Mouse (Mus musculus): Measurements from ENCODE around the gene Erbb2. TPM values are rescaled to one million over a fixed set of nuclear protein-coding genes. Genes with fewer than 3 reads are reported as not detected.

Gene Erbb2
- 7.3 and 9.4 TPM in 2 replicates for polyA plus RNA-seq (2015; fragmentation: Nextera tagmentation; extraction: Ambion mirVana)

DNA sequence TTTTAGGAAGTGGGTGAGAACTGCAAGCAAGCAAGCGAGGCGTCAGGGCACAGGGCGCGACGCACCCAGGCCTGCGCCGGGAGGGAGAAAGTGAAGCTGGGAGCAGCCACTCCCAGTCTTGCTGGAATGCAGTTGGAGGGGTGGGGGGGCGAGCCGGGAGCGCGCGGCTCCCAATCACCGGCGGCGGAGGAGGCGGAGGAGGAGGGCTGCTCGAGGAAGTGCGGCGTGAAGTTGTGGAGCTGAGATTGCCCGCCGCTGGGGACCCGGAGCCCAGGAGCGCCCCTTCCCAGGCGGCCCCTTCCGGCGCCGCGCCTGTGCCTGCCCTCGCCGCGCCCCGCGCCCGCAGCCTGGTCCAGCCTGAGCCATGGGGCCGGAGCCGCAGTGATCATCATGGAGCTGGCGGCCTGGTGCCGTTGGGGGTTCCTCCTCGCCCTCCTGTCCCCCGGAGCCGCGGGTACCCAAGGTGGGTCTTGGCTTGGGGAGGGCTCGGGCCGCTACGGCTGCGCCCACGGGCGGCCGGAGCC lies at the start of gene Erbb2:
Erbb2 (plus strand) TSS at position 198 of the 524 bp plus-strand sequence.
- Histone ChIP-seq H3K4me2 (peak within 1 kb of the TSS; percentile 96), H3K4me3 (replicated peaks) (peak within 1 kb of the TSS; percentile 51), H3K9me3 (replicated peaks) (no peaks in the 10 kb centered on the region), H3K27ac (replicated peaks) (peak within 1 kb of the TSS; percentile 82), H3K27me3 (replicated peaks) (peaks cover 28% of the 10 kb centered on the region), H3K36me3 (no peaks in the 10 kb centered on the region), H3K4me1 (peaks cover 30% of the 10 kb centered on the region), H3K9ac (replicated peaks) (peak within 1 kb of the TSS; percentile 67)
- ATAC-seq (ENCODE audit: low FRiP score), result peak; percentile 30
- under 1% methylated on average over 43 of the region's 49 CpGs for WGBS

DNA sequence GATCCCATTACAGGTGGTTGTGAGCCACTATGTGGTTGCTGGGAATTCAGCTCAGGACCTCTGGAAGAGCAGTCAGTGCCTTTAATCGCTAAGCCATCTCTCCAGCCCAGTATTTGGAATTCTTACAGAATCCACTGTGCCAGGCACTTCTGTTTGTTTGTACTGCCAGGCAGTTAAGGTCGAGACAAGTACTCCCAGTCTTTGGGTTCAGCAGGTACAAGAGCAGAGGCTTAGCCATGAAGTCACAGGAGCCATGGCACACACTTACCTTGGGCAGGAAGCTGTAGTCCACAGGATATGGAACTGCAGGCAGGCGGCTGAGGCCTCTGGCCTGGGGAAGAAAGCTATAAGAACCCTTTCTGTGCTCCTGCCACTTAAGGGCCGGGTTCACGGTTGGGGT lies 48.5 kb upstream of the Erbb2 start:
- no peaks in the 10 kb centered on the region for H3K9me3 ChIP-seq (replicated peaks)
- no peaks in the 10 kb centered on the region for H3K36me3 ChIP-seq
- no peak for ATAC-seq (ENCODE audit: low FRiP score)
- WGBS, result 83% methylated on average over 5 of the region's 5 CpGs
- no peak overlapping the region for H3K4me2 ChIP-seq
- H3K4me1 ChIP-seq, result peaks cover 36% of the 10 kb centered on the region
- no peaks in the 10 kb centered on the region for H3K27me3 ChIP-seq (replicated peaks)
- H3K27ac ChIP-seq (replicated peaks), result no peak overlapping the region
- no peak overlapping the region for H3K4me3 ChIP-seq (replicated peaks)
- H3K9ac ChIP-seq (replicated peaks), result no peak overlapping the region

DNA sequence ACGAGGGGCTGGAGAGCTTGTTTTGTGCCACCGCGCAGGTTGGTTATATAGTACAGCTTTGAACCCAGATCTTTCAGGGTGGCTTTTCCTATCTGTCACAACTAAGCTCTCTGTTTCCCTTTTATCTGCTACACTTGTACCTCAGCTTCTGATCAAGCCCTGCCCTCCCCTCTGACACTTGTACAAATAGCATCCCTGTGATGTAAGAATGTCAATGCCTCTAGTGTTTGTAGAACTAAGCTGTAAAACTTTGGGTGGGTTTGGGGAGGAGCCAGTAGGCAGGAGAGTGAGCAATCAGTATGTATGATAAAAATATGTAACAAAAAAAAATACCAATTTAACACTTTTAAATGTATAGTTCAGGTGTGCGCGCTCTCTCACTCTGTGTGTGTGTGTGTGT lies 47.9 kb upstream of the Erbb2 start:
- Histone ChIP-seq H3K36me3 (no peaks in the 10 kb centered on the region), H3K4me2 (no peak overlapping the region), H3K9ac (replicated peaks) (no peak overlapping the region), H3K4me3 (replicated peaks) (no peak overlapping the region), H3K27me3 (replicated peaks) (no peaks in the 10 kb centered on the region), H3K9me3 (replicated peaks) (no peaks in the 10 kb centered on the region), H3K27ac (replicated peaks) (no peak overlapping the region), H3K4me1 (peaks cover 30% of the 10 kb centered on the region)
- ATAC-seq (ENCODE audit: low FRiP score), result no peak
- 88% methylated on average over 5 of the region's 5 CpGs for WGBS

DNA sequence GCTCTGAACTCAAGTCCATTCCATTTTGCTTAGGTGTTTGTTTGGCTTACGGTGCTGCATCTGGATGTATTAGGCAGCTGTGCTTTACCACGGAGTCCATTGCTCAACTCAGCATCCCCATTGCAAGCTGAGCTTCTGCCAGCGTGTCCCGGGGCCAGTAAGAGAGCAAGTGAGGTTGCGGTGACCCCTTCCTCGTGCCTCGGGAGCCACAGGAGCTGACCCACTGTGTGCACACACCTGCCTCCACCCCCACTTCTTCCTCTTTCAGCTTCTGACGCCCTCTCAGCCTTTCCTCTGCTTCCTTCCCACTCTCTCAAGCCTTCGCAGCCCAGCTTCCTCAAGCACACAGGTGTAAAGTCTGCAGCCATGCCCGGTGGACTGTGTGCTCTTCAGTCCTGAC lies 46.0 kb upstream of the Erbb2 start:
- Histone ChIP-seq H3K4me2 (no peak overlapping the region), H3K4me1 (peaks cover 17% of the 10 kb centered on the region), H3K4me3 (replicated peaks) (no peak overlapping the region), H3K9me3 (replicated peaks) (no peaks in the 10 kb centered on the region), H3K36me3 (no peaks in the 10 kb centered on the region), H3K27me3 (replicated peaks) (no peaks in the 10 kb centered on the region), H3K27ac (replicated peaks) (no peak overlapping the region), H3K9ac (replicated peaks) (no peak overlapping the region)
- ATAC-seq (ENCODE audit: low FRiP score), result no peak
- WGBS, result 85% methylated on average over 10 of the region's 10 CpGs

DNA sequence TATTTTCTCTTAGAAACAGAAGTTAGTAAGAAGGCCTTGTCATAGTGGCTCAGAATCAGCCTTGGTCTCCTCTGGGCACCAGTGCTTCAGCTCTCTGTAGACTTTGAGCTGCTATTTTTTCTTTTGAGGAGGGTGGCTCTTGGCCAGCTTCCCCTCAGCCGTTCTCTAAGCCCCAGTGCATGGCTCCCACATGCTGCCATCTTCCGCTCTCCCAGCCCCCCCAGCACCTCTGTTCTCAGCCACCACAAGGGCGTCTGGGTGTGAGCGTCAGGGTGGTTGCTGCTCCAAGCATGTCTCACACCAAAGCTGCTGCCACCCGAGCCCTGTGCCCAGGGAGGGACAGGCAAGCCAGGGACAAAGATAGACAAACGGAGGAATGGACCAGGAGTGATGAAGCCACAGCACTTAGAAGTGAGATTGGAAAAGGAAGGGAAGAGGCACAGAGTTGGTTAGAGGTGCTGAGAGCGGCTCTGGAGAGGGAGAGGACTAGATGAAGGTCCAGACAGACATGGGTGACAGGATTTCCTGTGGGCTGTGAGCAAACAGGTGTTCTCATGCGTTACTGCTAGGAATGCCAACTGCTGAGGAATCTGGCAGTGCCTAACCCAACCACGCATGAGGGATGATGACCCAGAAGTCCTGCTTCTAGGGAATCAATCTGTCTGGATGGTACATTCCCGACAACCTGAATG lies 45.0 kb upstream of the Erbb2 start:
- no peaks in the 10 kb centered on the region for H3K36me3 ChIP-seq
- H3K9me3 ChIP-seq (replicated peaks), result no peaks in the 10 kb centered on the region
- peaks cover 16% of the 10 kb centered on the region; the same call in 1 of the 2 replicates for H3K4me1 ChIP-seq
- H3K27ac ChIP-seq (replicated peaks), result no peak overlapping the region
- H3K4me2 ChIP-seq, result no peak overlapping the region
- no peak overlapping the region for H3K4me3 ChIP-seq (replicated peaks)
- no peak for ATAC-seq (ENCODE audit: low FRiP score)
- H3K27me3 ChIP-seq (replicated peaks), result no peaks in the 10 kb centered on the region
- WGBS, result 83% methylated on average over 10 of the region's 10 CpGs
- H3K9ac ChIP-seq (replicated peaks), result no peak overlapping the region

DNA sequence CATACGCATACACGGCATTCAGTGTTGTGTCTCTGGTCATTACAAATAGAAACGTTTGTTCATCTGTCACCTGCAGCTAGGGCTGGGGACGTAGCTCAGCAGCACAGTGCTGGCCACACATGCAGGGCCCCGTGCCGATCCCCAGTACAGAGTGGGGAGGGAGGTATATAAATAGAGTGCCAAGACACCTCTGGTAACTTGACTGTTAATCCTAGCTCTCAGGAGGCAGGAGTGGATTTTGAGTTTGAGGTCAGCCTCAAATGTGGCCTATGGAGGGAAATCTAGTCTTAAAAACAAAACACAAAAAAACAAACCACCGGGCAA lies 44.4 kb upstream of the Erbb2 start:
- Histone ChIP-seq H3K9ac (replicated peaks) (no peak overlapping the region), H3K36me3 (0 out of 2 replicates have a peak, but pooled peaks cover 1% of the 10 kb centered on the region), H3K4me3 (replicated peaks) (no peak overlapping the region), H3K9me3 (replicated peaks) (no peaks in the 10 kb centered on the region), H3K27ac (replicated peaks) (no peak overlapping the region), H3K4me2 (no peak overlapping the region), H3K4me1 (peaks cover 15% of the 10 kb centered on the region; the same call in 1 of the 2 replicates), H3K27me3 (replicated peaks) (no peaks in the 10 kb centered on the region)
- no peak for ATAC-seq (ENCODE audit: low FRiP score)
- 82% methylated on average over 7 of the region's 7 CpGs for WGBS

DNA sequence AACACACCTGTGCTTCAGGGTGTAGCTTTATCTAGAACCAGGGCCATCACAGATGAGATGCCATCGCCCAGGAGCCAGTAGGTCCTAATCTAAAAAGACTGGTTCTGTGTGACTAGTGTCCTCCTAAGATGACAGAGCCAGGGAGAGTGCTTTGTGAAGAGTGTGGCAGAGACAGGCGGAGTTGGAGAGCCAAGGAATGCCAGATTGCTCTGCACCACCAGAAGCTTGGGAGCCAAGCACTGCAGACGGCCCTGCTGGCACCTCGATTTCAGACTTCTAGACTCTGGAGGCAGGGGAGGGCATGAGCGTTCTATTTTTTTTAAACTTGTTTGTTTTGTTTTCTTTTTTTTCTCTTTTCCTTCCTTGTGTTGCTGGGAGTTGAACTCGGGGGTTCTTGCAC lies 42.9 kb upstream of the Erbb2 start:
- peaks cover 15% of the 10 kb centered on the region; the same call in 1 of the 2 replicates for H3K4me1 ChIP-seq

DNA sequence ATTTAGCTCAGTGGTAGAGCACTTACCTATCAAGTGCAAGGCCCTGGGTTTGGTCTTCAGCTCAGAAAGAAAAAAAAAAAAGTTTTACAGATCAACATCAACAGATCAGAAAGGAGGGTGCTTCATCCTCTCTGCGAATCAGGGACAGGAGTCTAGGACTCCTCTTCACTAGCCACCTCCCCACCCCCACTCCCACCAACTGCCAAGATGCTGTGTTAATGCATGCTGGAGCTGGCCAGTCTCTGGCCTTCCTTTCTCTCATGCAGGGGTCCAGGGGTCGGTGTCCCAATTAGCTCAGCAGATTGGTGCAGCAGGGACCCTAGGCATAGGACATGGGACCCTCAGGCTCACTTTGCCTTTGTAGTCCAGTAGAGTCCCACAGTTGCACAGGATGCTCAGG lies 41.7 kb upstream of the Erbb2 start:
- H3K4me3 ChIP-seq (replicated peaks), result no peak overlapping the region
- H3K27ac ChIP-seq (replicated peaks), result no peak overlapping the region
- no peak overlapping the region for H3K9ac ChIP-seq (replicated peaks)
- peaks cover 11% of the 10 kb centered on the region for H3K36me3 ChIP-seq
- H3K27me3 ChIP-seq (replicated peaks), result no peaks in the 10 kb centered on the region
- no peaks in the 10 kb centered on the region for H3K9me3 ChIP-seq (replicated peaks)
- H3K4me2 ChIP-seq, result no peak overlapping the region
- 87% methylated on average over 2 of the region's 2 CpGs for WGBS
- H3K4me1 ChIP-seq, result peaks cover 15% of the 10 kb centered on the region; the same call in 1 of the 2 replicates
- no peak for ATAC-seq (ENCODE audit: low FRiP score)

More for the DNA sequence above, 42.9 kb upstream of the Erbb2 start:
- no peak for ATAC-seq (ENCODE audit: low FRiP score)
- H3K4me3 ChIP-seq (replicated peaks), result no peak overlapping the region
- WGBS, result 85% methylated on average over 6 of the region's 6 CpGs
- no peak overlapping the region for H3K4me2 ChIP-seq
- H3K27me3 ChIP-seq (replicated peaks), result no peaks in the 10 kb centered on the region
- H3K27ac ChIP-seq (replicated peaks), result no peak overlapping the region
- H3K9me3 ChIP-seq (replicated peaks), result no peaks in the 10 kb centered on the region
- H3K9ac ChIP-seq (replicated peaks), result no peak overlapping the region
- 0 out of 2 replicates have a peak, but pooled peaks cover 4% of the 10 kb centered on the region for H3K36me3 ChIP-seq

DNA sequence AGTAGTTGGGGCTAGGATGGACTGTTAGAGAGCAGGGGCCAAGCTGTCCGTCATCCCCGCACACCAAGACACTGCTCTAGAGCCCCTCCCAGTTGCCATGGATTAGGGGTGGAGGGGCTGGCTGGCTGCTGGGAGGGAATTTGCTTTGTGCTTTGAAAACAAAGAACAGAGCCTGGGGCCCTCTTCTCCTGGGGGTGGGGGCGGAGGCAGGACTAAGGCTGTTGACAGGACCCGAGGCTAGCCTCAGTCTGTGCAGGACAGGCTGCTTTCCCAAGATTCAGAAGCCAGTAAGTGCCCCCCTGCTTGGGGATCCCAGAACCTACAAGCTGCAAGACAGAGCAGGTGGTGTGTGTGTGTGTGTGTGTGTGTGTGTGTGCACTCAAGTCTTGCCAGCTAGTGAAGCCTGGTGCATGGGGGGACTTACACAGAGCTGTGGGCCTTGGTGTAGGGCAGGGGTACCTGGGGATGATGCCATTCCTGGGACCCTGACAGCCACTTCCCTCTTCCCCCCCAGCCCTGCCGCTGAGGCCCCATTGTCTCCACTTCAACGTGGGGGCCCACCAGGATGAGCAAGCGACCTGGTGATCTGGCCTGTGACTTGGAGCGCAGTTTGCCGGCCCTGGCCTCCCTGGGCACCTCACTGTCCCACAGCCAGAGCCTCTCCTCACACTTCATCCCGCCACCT lies 40.6 kb upstream of the Erbb2 start:
- Histone ChIP-seq H3K4me2 (no peak overlapping the region), H3K9ac (replicated peaks) (no peak overlapping the region), H3K9me3 (replicated peaks) (no peaks in the 10 kb centered on the region), H3K27ac (replicated peaks) (no peak overlapping the region), H3K36me3 (peaks cover 20% of the 10 kb centered on the region), H3K4me3 (replicated peaks) (no peak overlapping the region), H3K27me3 (replicated peaks) (no peaks in the 10 kb centered on the region), H3K4me1 (peaks cover 15% of the 10 kb centered on the region; the same call in 1 of the 2 replicates)
- peak; percentile 45 for ATAC-seq (ENCODE audit: low FRiP score)
- 32% methylated on average over 10 of the region's 10 CpGs for WGBS

DNA sequence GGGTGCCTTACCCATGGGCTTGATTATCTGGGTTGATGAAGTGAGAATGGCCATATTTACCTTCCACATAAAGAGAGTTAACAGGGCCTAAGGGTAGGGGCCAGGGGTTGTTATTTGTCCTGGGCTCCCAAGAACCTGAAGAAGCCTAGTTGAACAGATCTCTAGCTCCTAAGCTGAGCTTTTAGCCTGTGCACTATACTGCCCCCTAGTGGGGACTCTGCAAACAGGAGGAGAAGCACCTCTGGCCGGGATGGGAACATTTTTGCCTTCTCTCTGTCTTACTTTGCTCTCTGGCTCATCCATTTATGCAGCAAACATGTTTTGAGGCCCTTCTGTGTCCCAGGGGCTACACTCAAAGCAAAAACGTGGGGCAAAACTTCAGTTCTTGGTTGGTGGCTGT lies 39.9 kb upstream of the Erbb2 start:
- Histone ChIP-seq H3K4me2 (no peak overlapping the region), H3K9ac (replicated peaks) (no peak overlapping the region), H3K36me3 (peaks cover 27% of the 10 kb centered on the region), H3K9me3 (replicated peaks) (no peaks in the 10 kb centered on the region), H3K4me1 (peaks cover 15% of the 10 kb centered on the region; the same call in 1 of the 2 replicates), H3K27ac (replicated peaks) (no peak overlapping the region), H3K27me3 (replicated peaks) (no peaks in the 10 kb centered on the region), H3K4me3 (replicated peaks) (no peak overlapping the region)
- 13% methylated on average over 2 of the region's 2 CpGs for WGBS
- no peak for ATAC-seq (ENCODE audit: low FRiP score)

DNA sequence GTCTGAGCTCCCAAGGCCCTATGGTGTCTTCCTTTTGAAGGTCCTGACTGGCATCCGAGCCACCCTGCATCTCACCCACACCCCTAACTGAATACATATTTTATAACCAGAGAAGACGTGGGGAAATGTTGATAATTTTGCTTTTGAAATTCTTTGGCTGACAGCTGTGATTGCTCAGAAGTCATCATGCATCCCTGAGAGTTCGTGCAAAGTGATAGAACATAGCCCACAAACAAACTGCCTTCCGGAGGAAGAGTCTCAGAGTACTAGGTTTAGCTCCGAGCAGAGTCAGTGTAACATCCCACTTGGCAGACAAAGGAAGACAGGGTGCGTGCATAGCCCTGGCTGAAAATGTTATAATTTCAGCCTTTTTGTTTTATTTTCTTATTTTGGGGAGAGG lies 39.0 kb upstream of the Erbb2 start:
- no peak overlapping the region for H3K4me3 ChIP-seq (replicated peaks)
- no peak overlapping the region for H3K27ac ChIP-seq (replicated peaks)
- no peak for ATAC-seq (ENCODE audit: low FRiP score)
- no peak overlapping the region for H3K4me2 ChIP-seq
- WGBS, result 96% methylated on average over 6 of the region's 6 CpGs
- H3K36me3 ChIP-seq, result peaks cover 35% of the 10 kb centered on the region
- H3K27me3 ChIP-seq (replicated peaks), result no peaks in the 10 kb centered on the region
- no peak overlapping the region for H3K9ac ChIP-seq (replicated peaks)
- H3K9me3 ChIP-seq (replicated peaks), result no peaks in the 10 kb centered on the region
- H3K4me1 ChIP-seq, result peaks cover 15% of the 10 kb centered on the region; the same call in 1 of the 2 replicates

DNA sequence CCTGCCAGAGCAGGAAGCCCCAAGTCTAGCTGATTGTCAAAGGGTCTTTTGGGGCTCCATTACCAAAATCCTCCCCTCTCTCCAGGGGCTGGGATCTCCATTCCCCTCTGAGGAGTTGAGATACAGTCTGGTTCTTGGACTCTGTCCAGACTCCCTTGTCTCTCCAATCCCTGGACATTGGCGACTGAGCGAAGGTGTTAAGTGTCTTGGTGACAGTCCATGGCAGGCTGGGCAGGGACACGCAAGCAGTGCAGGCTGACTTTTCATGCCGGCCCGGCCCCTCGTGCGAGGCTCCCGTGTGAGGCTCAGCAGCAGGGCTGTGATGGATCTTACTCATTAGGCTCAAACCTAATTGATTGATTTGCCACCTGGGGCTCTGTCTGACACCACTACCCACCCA lies 38.0 kb upstream of the Erbb2 start:
- WGBS, result 76% methylated on average over 8 of the region's 8 CpGs
- Histone ChIP-seq H3K27me3 (replicated peaks) (no peaks in the 10 kb centered on the region), H3K27ac (replicated peaks) (no peak overlapping the region), H3K36me3 (peaks cover 44% of the 10 kb centered on the region), H3K4me3 (replicated peaks) (no peak overlapping the region), H3K9me3 (replicated peaks) (no peaks in the 10 kb centered on the region), H3K9ac (replicated peaks) (no peak overlapping the region), H3K4me1 (peaks cover 15% of the 10 kb centered on the region; the same call in 1 of the 2 replicates), H3K4me2 (no peak overlapping the region)
- ATAC-seq (ENCODE audit: low FRiP score), result no peak
